Comparison of ENCODE assay signal across 9 mouse cellular contexts in genomic region chr2:125122288-125122623, GRCm38 (mm10). TPM values are rescaled to one million over a fixed set of nuclear protein-coding genes. Genes with fewer than 3 reads are reported as not detected.
A peak's percentile ranks its signal among the peaks of the same experiment; 100 is the strongest.
DNase-seq lines count a peak whose midpoint lies in the region; ATAC-seq and TF ChIP-seq lines count a peak whose summit lies in the region.
"Had no signal": no experiment of that assay in that cellular context is flagged by ENCODE, and none has a peak within 500 bp of the region (broad histone marks: within the 10 kb centered on the region; RNA-seq: fewer than 3 reads in every experiment).

No protein-coding gene starts in this region.

- no peaks in the 10 kb centered on the region for H3K27me3 ChIP-seq in embryonic facial prominence, embryonic 11.5 days (ENCODE audit: control insufficient read depth, insufficient read depth, low read length)
- no peaks in the 10 kb centered on the region for H3K27me3 ChIP-seq in limb, embryonic 11.5 days (ENCODE audit: control insufficient read depth, insufficient read depth, low read length)
- no peaks in the 10 kb centered on the region for H3K27me3 ChIP-seq in neural tube, embryonic 15.5 days (replicated peaks)

- TF ChIP-seq CTCF in lung, adult 2 months (IDR thresholded peaks at IDR 0.05; ENCODE audit: insufficient read depth, low read length): no peak

- no peaks in the 10 kb centered on the region for H3K36me3 ChIP-seq in embryonic facial prominence, embryonic 11.5 days (replicated peaks; ENCODE audit: control insufficient read depth, insufficient read depth, low read depth, low read length)
- H3K36me3 ChIP-seq in limb, embryonic 11.5 days (ENCODE audit: control insufficient read depth, insufficient read depth, low read length): no peaks in the 10 kb centered on the region
- H3K36me3 ChIP-seq in neural tube, embryonic 15.5 days: no peaks in the 10 kb centered on the region

- peak overlapping the region; percentile 65 for H3K4me2 ChIP-seq in embryonic facial prominence, embryonic 11.5 days (ENCODE audit: low read depth, low read length)
- peak overlapping the region; percentile 60 for H3K4me2 ChIP-seq in limb, embryonic 11.5 days (ENCODE audit: low read depth, severe bottlenecking)
- peak overlapping the region; percentile 67 for H3K4me2 ChIP-seq in neural tube, embryonic 15.5 days

- no peaks in the 10 kb centered on the region for H3K9me3 ChIP-seq in embryonic facial prominence, embryonic 11.5 days (replicated peaks; ENCODE audit: control insufficient read depth, low read length)
- H3K9me3 ChIP-seq in limb, embryonic 11.5 days (ENCODE audit: control insufficient read depth, low read length): no peaks in the 10 kb centered on the region
- no peaks in the 10 kb centered on the region for H3K9me3 ChIP-seq in neural tube, embryonic 15.5 days (replicated peaks)

- peak overlapping the region; percentile 68 for H3K4me3 ChIP-seq in lung, adult 2 months (replicated peaks; ENCODE audit: extremely low read depth, low read depth, low read length)
- peak overlapping the region; percentile 78 for H3K4me3 ChIP-seq in embryonic facial prominence, embryonic 11.5 days (ENCODE audit: low read depth, low read length)
- H3K4me3 ChIP-seq in limb, embryonic 11.5 days (ENCODE audit: low read depth, low read length): peak overlapping the region; percentile 71
- H3K4me3 ChIP-seq in neural tube, embryonic 15.5 days (replicated peaks): peak overlapping the region; percentile 62

- H3K27ac ChIP-seq in embryonic facial prominence, embryonic 11.5 days (replicated peaks; ENCODE audit: low read depth, low read length): no peak overlapping the region
- H3K27ac ChIP-seq in limb, embryonic 11.5 days (replicated peaks; ENCODE audit: low read depth, low read length): no peak overlapping the region
- peak overlapping the region; percentile 90 for H3K27ac ChIP-seq in neural tube, embryonic 15.5 days (replicated peaks)

- WGBS in lung, adult 2 months: 13% methylated on average over 4 of the region's 4 CpGs
- 5% methylated on average over 4 of the region's 4 CpGs for WGBS in embryonic facial prominence, embryonic 11.5 days
- 18% methylated on average over 4 of the region's 4 CpGs for WGBS in limb, embryonic 11.5 days
- WGBS in neural tube, embryonic 15.5 days: 3% methylated on average over 4 of the region's 4 CpGs

- TF ChIP-seq POLR2A in lung, adult 2 months (IDR thresholded peaks at IDR 0.05; ENCODE audit: borderline replicate concordance, extremely low read depth, low read depth, low read length): no peak

- peak; percentile 5; the same call in 1 of the 2 replicates for ATAC-seq in embryonic facial prominence, embryonic 11.5 days (replicated peaks; ENCODE audit: insufficient number of reproducible peaks, low FRiP score, low TSS enrichment, low read depth)
- ATAC-seq in limb, embryonic 11.5 days (ENCODE audit: insufficient number of reproducible peaks, low FRiP score, low TSS enrichment, low read depth): no peak
- peak; percentile 45; the same call in 1 of the 2 replicates for ATAC-seq in neural tube, embryonic 15.5 days (ENCODE audit: low FRiP score)

- peak overlapping the region; percentile 98 for H3K9ac ChIP-seq in embryonic facial prominence, embryonic 11.5 days (replicated peaks; ENCODE audit: low read length)
- H3K9ac ChIP-seq in limb, embryonic 11.5 days (ENCODE audit: low read length): peak overlapping the region; percentile 99
- H3K9ac ChIP-seq in neural tube, embryonic 15.5 days (replicated peaks): peak overlapping the region; percentile 83

- peaks cover 5% of the 10 kb centered on the region for H3K4me1 ChIP-seq in lung, adult 2 months (ENCODE audit: control insufficient read depth, insufficient read depth, low read length)
- H3K4me1 ChIP-seq in embryonic facial prominence, embryonic 11.5 days (ENCODE audit: control insufficient read depth, insufficient read depth, low read length): no peaks in the 10 kb centered on the region
- peaks cover 9% of the 10 kb centered on the region for H3K4me1 ChIP-seq in limb, embryonic 11.5 days (ENCODE audit: control insufficient read depth, insufficient read depth, low read length)
- peaks cover 24% of the 10 kb centered on the region for H3K4me1 ChIP-seq in neural tube, embryonic 15.5 days

- DNase-seq in lung, adult 2 months: no peak
- DNase-seq in lung, postnatal 4 days: no peak
- DNase-seq in embryonic facial prominence, embryonic 11.5 days (ENCODE audit: low spot score): peak; percentile 18
- no peak for DNase-seq in limb, embryonic 11.5 days (ENCODE audit: low spot score)
- DNase-seq in ovary, postnatal 14 days (ENCODE audit: low spot score): no peak
- no peak for DNase-seq in adrenal gland, adult (ENCODE audit: inconsistent age in 2 of 2, low spot score in 1 of 2)
- DNase-seq in c-Kit-positive CD71-positive TER-119-positive erythroid progenitor cells, embryonic 14.5 days (ENCODE audit: low spot score): no peak

RNA-seq across cellular contexts. Expression of gene Myef2, which starts 1.2 kb away (rescaled TPM):
- polyA plus RNA-seq in lung, adult 2 months (2012; rRNA removed): 8.7 and 9.8 TPM in 2 replicates
- polyA plus RNA-seq in embryonic facial prominence, embryonic 11.5 days (2014; fragmentation: Nextera tagmentation; extraction: Ambion mirVana): 161 and 186 TPM in 2 replicates
- polyA plus RNA-seq in limb, embryonic 11.5 days (2014; fragmentation: Nextera tagmentation; extraction: Ambion mirVana): 136 and 151 TPM in 2 replicates
- 173 and 195 TPM in 2 replicates for polyA plus RNA-seq in neural tube, embryonic 15.5 days (2015; fragmentation: Nextera tagmentation; extraction: Ambion mirVana)

RNA-seq across cellular contexts. Expression of gene Ctxn2, which starts 14.2 kb away (rescaled TPM):
- polyA plus RNA-seq in lung, adult 2 months (2012; rRNA removed): not detected in 2 replicates
- polyA plus RNA-seq in embryonic facial prominence, embryonic 11.5 days (2014; fragmentation: Nextera tagmentation; extraction: Ambion mirVana): not detected in 2 replicates
- polyA plus RNA-seq in limb, embryonic 11.5 days (2014; fragmentation: Nextera tagmentation; extraction: Ambion mirVana): not detected in 2 replicates
- polyA plus RNA-seq in neural tube, embryonic 15.5 days (2015; fragmentation: Nextera tagmentation; extraction: Ambion mirVana): 21.9 and 29.0 TPM in 2 replicates
- polyA plus RNA-seq: gonadal fat pad, adult 2 months had no signal

RNA-seq across cellular contexts. Expression of gene Slc12a1, which starts 30.0 kb away (rescaled TPM):
- polyA plus RNA-seq in lung, adult 2 months (2012; rRNA removed): 0.05 TPM in 1 of 2 replicates, not detected in the other
- not detected in 2 replicates for polyA plus RNA-seq in embryonic facial prominence, embryonic 11.5 days (2014; fragmentation: Nextera tagmentation; extraction: Ambion mirVana)
- not detected in 2 replicates for polyA plus RNA-seq in limb, embryonic 11.5 days (2014; fragmentation: Nextera tagmentation; extraction: Ambion mirVana)
- 0.06 TPM in 2 replicates for polyA plus RNA-seq in neural tube, embryonic 15.5 days (2015; fragmentation: Nextera tagmentation; extraction: Ambion mirVana)
- polyA plus RNA-seq: gonadal fat pad, adult 2 months had no signal

RNA-seq across cellular contexts. Expression of gene Slc24a5, which starts 54.3 kb away (rescaled TPM):
- polyA plus RNA-seq in lung, adult 2 months (2012; rRNA removed): 0.07 TPM in 1 of 2 replicates, not detected in the other
- polyA plus RNA-seq in embryonic facial prominence, embryonic 11.5 days (2014; fragmentation: Nextera tagmentation; extraction: Ambion mirVana): 4.3 and 8.3 TPM in 2 replicates
- 3.9 and 4.4 TPM in 2 replicates for polyA plus RNA-seq in limb, embryonic 11.5 days (2014; fragmentation: Nextera tagmentation; extraction: Ambion mirVana)
- 2.7 and 5.0 TPM in 2 replicates for polyA plus RNA-seq in neural tube, embryonic 15.5 days (2015; fragmentation: Nextera tagmentation; extraction: Ambion mirVana)

Comparison
In these comparisons a context has a peak if more than half of its experiments do, and no peak if none do; other contexts are left out.
1. RNA of gene Myef2, which starts 1.2 kb away (polyA plus RNA-seq): 173 to 195 TPM in neural tube, embryonic 15.5 days, 161 to 186 TPM in embryonic facial prominence, embryonic 11.5 days and 136 to 151 TPM in limb, embryonic 11.5 days; 8.7 to 9.8 TPM in lung, adult 2 months; every median in the first group is over 10 times any median in the second.
2. RNA of gene Ctxn2, which starts 14.2 kb away (polyA plus RNA-seq): 21.9 to 29.0 TPM in neural tube, embryonic 15.5 days; not detected in limb, embryonic 11.5 days, not detected in lung, adult 2 months and not detected in embryonic facial prominence, embryonic 11.5 days; every median in the first group is over 10 times any median in the second.
3. Peak in every context shown above with its lines, with median percentiles within 50 percentile points of each other: H3K4me3 ChIP-seq, H3K4me2 ChIP-seq and H3K9ac ChIP-seq.